7 mouse cellular contexts compared by ENCODE assay signal in the genomic region with DNA sequence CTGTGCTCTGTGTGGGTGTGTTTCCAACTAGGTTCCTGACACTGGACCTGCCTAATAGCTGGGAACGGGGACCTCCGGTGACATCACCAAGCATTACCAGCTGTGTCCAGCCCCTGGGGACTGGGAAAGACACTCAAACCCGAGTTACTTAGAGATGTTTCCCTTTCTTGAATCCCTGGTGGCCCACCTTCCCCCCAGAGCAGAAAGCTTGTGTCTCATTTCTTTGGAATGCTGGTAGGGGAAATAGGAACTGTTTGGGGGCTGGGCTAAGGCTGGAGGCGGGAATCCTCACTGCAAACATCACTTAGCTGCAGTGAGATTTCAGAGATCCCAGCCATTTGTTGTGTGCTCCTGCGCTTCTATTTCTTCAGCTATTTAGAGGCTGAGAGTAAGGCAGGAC. TPM values are rescaled to one million over a fixed set of nuclear protein-coding genes. Genes with fewer than 3 reads are reported as not detected.
A peak's percentile ranks its signal among the peaks of the same experiment; 100 is the strongest.
DNase-seq lines count a peak whose midpoint lies in the region; ATAC-seq lines count a peak whose summit lies in the region.

No protein-coding gene starts in this region.

- no peaks in the 10 kb centered on the region for H3K27me3 ChIP-seq in neural tube, embryonic 11.5 days (ENCODE audit: control insufficient read depth, insufficient read depth, low read length)
- H3K27me3 ChIP-seq in heart, embryonic 11.5 days (ENCODE audit: control insufficient read depth, insufficient read depth, low read length) = no peaks in the 10 kb centered on the region
- no peaks in the 10 kb centered on the region for H3K27me3 ChIP-seq in liver, embryonic 12.5 days (replicated peaks)

- no peak overlapping the region for H3K27ac ChIP-seq in neural tube, embryonic 11.5 days (ENCODE audit: low read depth, low read length)
- no peak overlapping the region for H3K27ac ChIP-seq in heart, embryonic 11.5 days (ENCODE audit: low read depth, low read length)
- no peak overlapping the region for H3K27ac ChIP-seq in liver, embryonic 12.5 days

- H3K4me2 ChIP-seq in neural tube, embryonic 11.5 days (ENCODE audit: low read depth) = peak overlapping the region; percentile 47
- H3K4me2 ChIP-seq in heart, embryonic 11.5 days = peak overlapping the region; percentile 68
- H3K4me2 ChIP-seq in liver, embryonic 12.5 days = peak overlapping the region; percentile 72

- peak overlapping the region; percentile 0; the same call in 1 of the 2 replicates for H3K4me3 ChIP-seq in neural tube, embryonic 11.5 days (ENCODE audit: low read depth, low read length)
- H3K4me3 ChIP-seq in heart, embryonic 11.5 days (ENCODE audit: low read depth, low read length) = peak overlapping the region; percentile 42
- peak overlapping the region; percentile 41 for H3K4me3 ChIP-seq in liver, embryonic 12.5 days

- no peaks in the 10 kb centered on the region for H3K9me3 ChIP-seq in neural tube, embryonic 11.5 days (ENCODE audit: control insufficient read depth, low read length)
- H3K9me3 ChIP-seq in heart, embryonic 11.5 days (replicated peaks; ENCODE audit: control insufficient read depth, low read length) = no peaks in the 10 kb centered on the region
- no peaks in the 10 kb centered on the region for H3K9me3 ChIP-seq in liver, embryonic 12.5 days (replicated peaks)

- 14% methylated on average over 5 of the region's 5 CpGs for WGBS in neural tube, embryonic 11.5 days
- WGBS in heart, embryonic 11.5 days (ENCODE audit: insufficient replicate concordance) = 7% methylated on average over 5 of the region's 5 CpGs
- 27% methylated on average over 5 of the region's 5 CpGs for WGBS in liver, embryonic 12.5 days (ENCODE audit: insufficient replicate concordance)

- no peaks in the 10 kb centered on the region for H3K36me3 ChIP-seq in neural tube, embryonic 11.5 days (ENCODE audit: control insufficient read depth, insufficient read depth, low read length)
- no peaks in the 10 kb centered on the region for H3K36me3 ChIP-seq in heart, embryonic 11.5 days (ENCODE audit: control insufficient read depth, insufficient read depth, low read length)
- H3K36me3 ChIP-seq in liver, embryonic 12.5 days = no peaks in the 10 kb centered on the region

- no peak for ATAC-seq in neural tube, embryonic 11.5 days (ENCODE audit: insufficient read depth, low FRiP score, low TSS enrichment)
- ATAC-seq in heart, embryonic 11.5 days (replicated peaks; ENCODE audit: insufficient number of reproducible peaks, low FRiP score, low TSS enrichment) = no peak
- ATAC-seq in liver, embryonic 12.5 days = no peak
- ATAC-seq in erythroid progenitor cell, adult 5-6 weeks (replicated peaks; ENCODE audit: low FRiP score, poor library complexity, severe bottlenecking) = no peak

- H3K4me1 ChIP-seq in neural tube, embryonic 11.5 days (ENCODE audit: control insufficient read depth, insufficient read depth, low read length) = peaks cover 4% of the 10 kb centered on the region
- H3K4me1 ChIP-seq in heart, embryonic 11.5 days (ENCODE audit: control insufficient read depth, insufficient read depth, low read length) = peaks cover 13% of the 10 kb centered on the region
- H3K4me1 ChIP-seq in liver, embryonic 12.5 days = peaks cover 23% of the 10 kb centered on the region

- no peak overlapping the region; the same call in 1 of the 2 replicates for H3K9ac ChIP-seq in neural tube, embryonic 11.5 days (ENCODE audit: low read length)
- H3K9ac ChIP-seq in heart, embryonic 11.5 days (ENCODE audit: low read depth, low read length) = peak overlapping the region; percentile 56
- H3K9ac ChIP-seq in liver, embryonic 12.5 days = no peak overlapping the region

- DNase-seq in neural tube, embryonic 11.5 days (ENCODE audit: low spot score) = peak; percentile 48
- no peak for DNase-seq in neural tube, embryonic 10.5 days (ENCODE audit: extremely low spot score, low spot score)
- DNase-seq in layer of hippocampus, adult 18-20 months (ENCODE audit: low spot score in 2 of 2) = no peak
- DNase-seq in cerebellum, postnatal 10 days = no peak

RNA-seq across cellular contexts. Expression of a gene that starts 4.1 kb away (rescaled TPM):
- polyA plus RNA-seq in neural tube, embryonic 11.5 days (2014; fragmentation: Nextera tagmentation; extraction: Ambion mirVana) = 319 and 341 TPM in 2 replicates
- polyA plus RNA-seq in heart, embryonic 11.5 days (2014; fragmentation: Nextera tagmentation; extraction: Ambion mirVana) = 254 and 266 TPM in 2 replicates
- polyA plus RNA-seq in liver, embryonic 12.5 days (2016; fragmentation: Nextera tagmentation; extraction: Ambion mirVana) = 221 and 228 TPM in 2 replicates
- total RNA-seq in layer of hippocampus, adult 18-20 months (2021) = 100 to 1,000 TPM; 163 TPM
- 28.9 and 42.9 TPM in 2 replicates for total RNA-seq in erythroid progenitor cell, adult 5-6 weeks (2015; ENCODE audit: low replicate concordance)
- 68.0 and 76.5 TPM in 2 replicates for total RNA-seq in erythroid progenitor cell, adult 5-6 weeks (2017; ENCODE audit: low replicate concordance)

RNA-seq across cellular contexts. Expression of a gene that starts 11.7 kb away (rescaled TPM):
- polyA plus RNA-seq in neural tube, embryonic 11.5 days (2014; fragmentation: Nextera tagmentation; extraction: Ambion mirVana) = 5.4 and 7.5 TPM in 2 replicates
- 7.6 and 8.3 TPM in 2 replicates for polyA plus RNA-seq in heart, embryonic 11.5 days (2014; fragmentation: Nextera tagmentation; extraction: Ambion mirVana)
- 2.6 and 2.9 TPM in 2 replicates for polyA plus RNA-seq in liver, embryonic 12.5 days (2016; fragmentation: Nextera tagmentation; extraction: Ambion mirVana)
- total RNA-seq in layer of hippocampus, adult 18-20 months (2021) = 10 to 100 TPM; 83.4 to 86.6 TPM
- 4.6 TPM in 1 of 2 replicates, not detected in the other for total RNA-seq in erythroid progenitor cell, adult 5-6 weeks (2015; ENCODE audit: low replicate concordance)
- total RNA-seq in erythroid progenitor cell, adult 5-6 weeks (2017; ENCODE audit: low replicate concordance) = 0.15 and 0.39 TPM in 2 replicates

RNA-seq across cellular contexts. Expression of a gene that starts 22.8 kb away (rescaled TPM):
- polyA plus RNA-seq in neural tube, embryonic 11.5 days (2014; fragmentation: Nextera tagmentation; extraction: Ambion mirVana) = 8.6 and 9.2 TPM in 2 replicates
- 9.4 and 10.9 TPM in 2 replicates for polyA plus RNA-seq in heart, embryonic 11.5 days (2014; fragmentation: Nextera tagmentation; extraction: Ambion mirVana)
- 8.5 and 10.4 TPM in 2 replicates for polyA plus RNA-seq in liver, embryonic 12.5 days (2016; fragmentation: Nextera tagmentation; extraction: Ambion mirVana)
- 10 to 100 TPM; 13.5 to 15.3 TPM for total RNA-seq in layer of hippocampus, adult 18-20 months (2021)
- total RNA-seq in erythroid progenitor cell, adult 5-6 weeks (2015; ENCODE audit: low replicate concordance) = 2.5 and 5.0 TPM in 2 replicates
- 4.7 and 5.0 TPM in 2 replicates for total RNA-seq in erythroid progenitor cell, adult 5-6 weeks (2017; ENCODE audit: low replicate concordance)
